16 mouse cellular contexts compared by ENCODE assay signal in genomic region chr11:60457973-60458372, GRCm38 (mm10). TPM values are rescaled to one million over a fixed set of nuclear protein-coding genes. Genes with fewer than 3 reads are reported as not detected.
DNase-seq lines count a peak whose midpoint lies in the region; ATAC-seq and TF ChIP-seq lines count a peak whose summit lies in the region.
"Had no signal": no experiment of that assay in that cellular context is flagged by ENCODE, and none has a peak within 500 bp of the region (broad histone marks: within the 10 kb centered on the region; RNA-seq: fewer than 3 reads in every experiment).

No protein-coding gene starts in this region.

- no peak overlapping the region for H3K27ac ChIP-seq in kidney, postnatal 0 days
- H3K27ac ChIP-seq in CH12.LX (ENCODE audit: insufficient read depth, low read depth), result no peak overlapping the region
- H3K27ac ChIP-seq in forebrain, embryonic 13.5 days, result no peak overlapping the region
- H3K27ac ChIP-seq: hindbrain, embryonic 13.5 days; lung, embryonic 15.5 days; midbrain, embryonic 10.5 days had no signal

- no peak overlapping the region for H3K4me3 ChIP-seq in kidney, postnatal 0 days (replicated peaks; ENCODE audit: low read depth, low read length)
- H3K4me3 ChIP-seq in CH12.LX (replicated peaks in 1 of 3; ENCODE audit: low read depth in 2 of 3, low read length in 2 of 3, poor library complexity in 1 of 3), result no peak overlapping the region
- no peak overlapping the region for H3K4me3 ChIP-seq in forebrain, embryonic 13.5 days
- H3K4me3 ChIP-seq: hindbrain, embryonic 13.5 days; lung, embryonic 15.5 days; midbrain, embryonic 10.5 days had no signal

- 96% methylated on average over 1 of the region's 1 CpGs for WGBS in kidney, postnatal 0 days
- 94% methylated on average over 1 of the region's 1 CpGs for WGBS in forebrain, embryonic 13.5 days

- H3K4me2 ChIP-seq in kidney, postnatal 0 days (ENCODE audit: low read length), result no peak overlapping the region
- no peak overlapping the region for H3K4me2 ChIP-seq in CH12.LX (ENCODE audit: insufficient read depth, low read depth, poor library complexity, severe bottlenecking)
- H3K4me2 ChIP-seq in forebrain, embryonic 13.5 days, result no peak overlapping the region
- H3K4me2 ChIP-seq: heart, embryonic 11.5 days; hindbrain, embryonic 13.5 days; lung, embryonic 15.5 days had no signal

- no peak overlapping the region for H3K9ac ChIP-seq in kidney, postnatal 0 days (ENCODE audit: low read depth, low read length)
- no peak overlapping the region for H3K9ac ChIP-seq in CH12.LX (ENCODE audit: insufficient read depth, low read depth)
- H3K9ac ChIP-seq in forebrain, embryonic 13.5 days, result no peak overlapping the region
- H3K9ac ChIP-seq: hindbrain, embryonic 13.5 days; lung, embryonic 15.5 days had no signal

- peaks cover 46% of the 10 kb centered on the region; the same call in 1 of the 2 replicates for H3K36me3 ChIP-seq in kidney, postnatal 0 days (ENCODE audit: insufficient read depth, low read length)
- H3K36me3 ChIP-seq in CH12.LX (replicated peaks in 1 of 2; ENCODE audit: control insufficient read depth in 1 of 2, insufficient read depth in 1 of 2, low read length in 1 of 2), result peaks cover 69 to 73% of the 10 kb centered on the region in 2 experiments
- H3K36me3 ChIP-seq in forebrain, embryonic 13.5 days (ENCODE audit: poor library complexity, severe bottlenecking), result peaks cover 69% of the 10 kb centered on the region

- H3K9me3 ChIP-seq in kidney, postnatal 0 days (replicated peaks; ENCODE audit: low read length), result no peaks in the 10 kb centered on the region
- no peaks in the 10 kb centered on the region for H3K9me3 ChIP-seq in CH12.LX (replicated peaks; ENCODE audit: low read length)
- H3K9me3 ChIP-seq in forebrain, embryonic 13.5 days (replicated peaks), result no peaks in the 10 kb centered on the region
- H3K9me3 ChIP-seq: hindbrain, embryonic 13.5 days; lung, embryonic 15.5 days; midbrain, embryonic 10.5 days had no signal

- no peak for TF ChIP-seq EP300 in CH12.LX (IDR thresholded peaks at IDR 0.05; ENCODE audit: low read length)

- peaks cover 18% of the 10 kb centered on the region for H3K79me2 ChIP-seq in CH12.LX (replicated peaks; ENCODE audit: control insufficient read depth, extremely low read depth, insufficient read depth, poor library complexity, severe bottlenecking)

- 0 out of 2 replicates have a peak, but pooled peaks cover 5% of the 10 kb centered on the region for H3K4me1 ChIP-seq in kidney, postnatal 0 days (replicated peaks; ENCODE audit: insufficient read depth, low read length)
- peaks cover 8 to 26% of the 10 kb centered on the region in 2 experiments for H3K4me1 ChIP-seq in CH12.LX (ENCODE audit: control insufficient read depth in 1 of 2, insufficient read depth in 2 of 2)
- peaks cover 18% of the 10 kb centered on the region for H3K4me1 ChIP-seq in forebrain, embryonic 13.5 days

- in situ Hi-C loops in CH12.LX (cut with MboI; ENCODE audit: low pct_ligation_motif_present, low pct_unique_long_range_greater_than_20kb, low sequenced_read_pairs), result no loop called here

- H3K27me3 ChIP-seq in kidney, postnatal 0 days (ENCODE audit: insufficient read depth, low read length), result no peaks in the 10 kb centered on the region
- H3K27me3 ChIP-seq in CH12.LX (replicated peaks), result no peaks in the 10 kb centered on the region
- H3K27me3 ChIP-seq in forebrain, embryonic 13.5 days, result no peaks in the 10 kb centered on the region
- H3K27me3 ChIP-seq: hindbrain, embryonic 13.5 days; lung, embryonic 15.5 days had no signal

- DNase-seq in embryo, embryonic 10 days (ENCODE audit: low spot score), result peak; percentile 18
- DNase-seq in embryo, embryonic 9.5 days (ENCODE audit: extremely low spot score), result no peak
- peak; percentile 55 for DNase-seq in kidney, postnatal 0 days (ENCODE audit: low spot score)
- DNase-seq in kidney, adult 11 months, result no peak
- DNase-seq in CH12.LX (ENCODE audit: extremely low read depth), result peak; percentile 28
- DNase-seq in brain, embryonic 14.5 days (ENCODE audit: low read depth), result peak; percentile 34
- no peak for DNase-seq in urinary bladder, postnatal 25 days (ENCODE audit: low spot score)
- DNase-seq: adrenal gland, postnatal 25 days; B cell, adult 2 months; liver; thymus, adult 2 months had no signal

- no peak for TF ChIP-seq RAD21 in CH12.LX (IDR thresholded peaks at IDR 0.05; ENCODE audit: low read depth, low read length)

- dilution Hi-C loops in CH12.LX (cut with MboI; ENCODE audit: extremely low pct_ligation_motif_present, extremely low pct_unique_long_range_greater_than_20kb, low sequenced_read_pairs), result no loop called here

- no peak for TF ChIP-seq POLR2A in CH12.LX (IDR thresholded peaks at IDR 0.05; ENCODE audit: low read depth, low read length)
- TF ChIP-seq POLR2A in brain, embryonic 14.5 days (IDR thresholded peaks at IDR 0.05; ENCODE audit: borderline replicate concordance, extremely low read depth, insufficient read depth, insufficient read length, poor library complexity, severe bottlenecking), result no peak

- no peak for ATAC-seq in kidney, postnatal 0 days (replicated peaks; ENCODE audit: low FRiP score, low read depth)
- no peak for ATAC-seq in forebrain, embryonic 13.5 days

- peak; percentile 52 for TF ChIP-seq CTCF in kidney, postnatal 0 days (IDR thresholded peaks at IDR 0.05; ENCODE audit: low read depth)
- peak in 1 of 2 experiments; percentile 42; a peak in 2 of 4 replicates for TF ChIP-seq CTCF in CH12.LX (conservative IDR thresholded peaks at IDR 0.05 in 1 of 2, IDR thresholded peaks at IDR 0.05 in 1 of 2; ENCODE audit: low read depth in 2 of 2, low read length in 2 of 2)
- TF ChIP-seq CTCF in brain, embryonic 14.5 days (IDR thresholded peaks at IDR 0.05; ENCODE audit: borderline replicate concordance, extremely low read depth, insufficient read depth, insufficient read length), result no peak; the same call in 1 of the 2 replicates

TF ChIP-seq in CH12.LX, 34 proteins besides CTCF, POLR2A, EP300 and RAD21:
- TF ChIP-seq MEF2A (IDR thresholded peaks at IDR 0.05; ENCODE audit: borderline replicate concordance, low read depth, low read length), result no peak
- no peak for TF ChIP-seq GABPA (IDR thresholded peaks at IDR 0.05; ENCODE audit: insufficient replicate concordance, low read depth, low read length)
- no peak for TF ChIP-seq CHD1 (IDR thresholded peaks at IDR 0.05; ENCODE audit: low read depth, low read length)
- TF ChIP-seq IRF4 (IDR thresholded peaks at IDR 0.05; ENCODE audit: low read depth, low read length), result no peak
- TF ChIP-seq KAT2A (IDR thresholded peaks at IDR 0.05; ENCODE audit: insufficient replicate concordance, low read length), result no peak
- TF ChIP-seq MAX (IDR thresholded peaks at IDR 0.05; ENCODE audit: low read length), result no peak
- TF ChIP-seq TBP (conservative IDR thresholded peaks at IDR 0.05; ENCODE audit: low read depth, low read length), result no peak
- TF ChIP-seq ZC3H11A (IDR thresholded peaks at IDR 0.05; ENCODE audit: low read depth, low read length), result no peak

RNA-seq across cellular contexts. Expression of gene Drg2, which starts 3.6 kb away (rescaled TPM):
- 77.4 and 80.7 TPM in 2 replicates for polyA plus RNA-seq in kidney, postnatal 0 days (2015; fragmentation: Nextera tagmentation; extraction: Ambion mirVana)
- total RNA-seq in CH12.LX (2012; rRNA removed) (135 and 152 TPM in 2 replicates), CH12.LX (2014; rRNA removed) (105 and 115 TPM in 2 replicates)
- 151 and 155 TPM in 2 replicates for polyA plus RNA-seq in CH12.LX (2012; ENCODE audit: insufficient read length, low read depth)
- 80.5 and 82.6 TPM in 2 replicates for polyA plus RNA-seq in brain, embryonic 14.5 days (2012; rRNA removed)
- polyA plus RNA-seq in forebrain, embryonic 13.5 days (2015; fragmentation: Nextera tagmentation; extraction: Ambion mirVana), result 100 and 110 TPM in 2 replicates

RNA-seq across cellular contexts. Expression of gene Myo15, which starts 11.2 kb away (rescaled TPM):
- polyA plus RNA-seq in kidney, postnatal 0 days (2015; fragmentation: Nextera tagmentation; extraction: Ambion mirVana), result 0.13 and 0.19 TPM in 2 replicates
- total RNA-seq in CH12.LX (2012; rRNA removed) (0.04 and 0.08 TPM in 2 replicates), CH12.LX (2014; rRNA removed) (0.01 TPM in 1 of 2 replicates, not detected in the other)
- 0.10 and 0.13 TPM in 2 replicates for polyA plus RNA-seq in CH12.LX (2012; ENCODE audit: insufficient read length, low read depth)
- polyA plus RNA-seq in brain, embryonic 14.5 days (2012; rRNA removed), result 0.16 and 0.19 TPM in 2 replicates
- 0.03 TPM in 2 replicates for polyA plus RNA-seq in forebrain, embryonic 13.5 days (2015; fragmentation: Nextera tagmentation; extraction: Ambion mirVana)

RNA-seq across cellular contexts. Expression of gene Atpaf2, which starts 39.7 kb away (rescaled TPM):
- polyA plus RNA-seq in kidney, postnatal 0 days (2015; fragmentation: Nextera tagmentation; extraction: Ambion mirVana), result 41.2 and 44.2 TPM in 2 replicates
- total RNA-seq in CH12.LX (2012; rRNA removed) (47.8 and 62.4 TPM in 2 replicates), CH12.LX (2014; rRNA removed) (72.6 and 79.2 TPM in 2 replicates)
- polyA plus RNA-seq in CH12.LX (2012; ENCODE audit: insufficient read length, low read depth), result 56.9 and 78.6 TPM in 2 replicates
- 32.8 and 34.3 TPM in 2 replicates for polyA plus RNA-seq in brain, embryonic 14.5 days (2012; rRNA removed)
- 45.4 and 46.8 TPM in 2 replicates for polyA plus RNA-seq in forebrain, embryonic 13.5 days (2015; fragmentation: Nextera tagmentation; extraction: Ambion mirVana)

RNA-seq across cellular contexts. Expression of gene Gid4, which starts 41.0 kb away (rescaled TPM):
- polyA plus RNA-seq in kidney, postnatal 0 days (2015; fragmentation: Nextera tagmentation; extraction: Ambion mirVana), result 18.3 and 19.2 TPM in 2 replicates
- total RNA-seq in CH12.LX (2012; rRNA removed), result 18.9 and 23.4 TPM in 2 replicates
- total RNA-seq in CH12.LX (2014; rRNA removed), result 17.0 and 17.3 TPM in 2 replicates
- polyA plus RNA-seq in CH12.LX (2012; ENCODE audit: insufficient read length, low read depth), result 14.9 and 17.0 TPM in 2 replicates
- polyA plus RNA-seq in brain, embryonic 14.5 days (2012; rRNA removed), result 17.6 and 20.0 TPM in 2 replicates
- polyA plus RNA-seq in forebrain, embryonic 13.5 days (2015; fragmentation: Nextera tagmentation; extraction: Ambion mirVana), result 23.4 and 24.0 TPM in 2 replicates

Comparison
In these comparisons a context has a peak if more than half of its experiments do, and no peak if none do; other contexts are left out.
1. DNase-seq: peak in embryo, embryonic 10 days (single experiment), kidney, postnatal 0 days (single experiment), CH12.LX (single experiment) and brain, embryonic 14.5 days (single experiment); none in embryo, embryonic 9.5 days (single experiment), kidney, adult 11 months (single experiment) and urinary bladder, postnatal 25 days (single experiment).